Mouse (Mus musculus): ENCODE data around the gene Rad9a.

DNA sequence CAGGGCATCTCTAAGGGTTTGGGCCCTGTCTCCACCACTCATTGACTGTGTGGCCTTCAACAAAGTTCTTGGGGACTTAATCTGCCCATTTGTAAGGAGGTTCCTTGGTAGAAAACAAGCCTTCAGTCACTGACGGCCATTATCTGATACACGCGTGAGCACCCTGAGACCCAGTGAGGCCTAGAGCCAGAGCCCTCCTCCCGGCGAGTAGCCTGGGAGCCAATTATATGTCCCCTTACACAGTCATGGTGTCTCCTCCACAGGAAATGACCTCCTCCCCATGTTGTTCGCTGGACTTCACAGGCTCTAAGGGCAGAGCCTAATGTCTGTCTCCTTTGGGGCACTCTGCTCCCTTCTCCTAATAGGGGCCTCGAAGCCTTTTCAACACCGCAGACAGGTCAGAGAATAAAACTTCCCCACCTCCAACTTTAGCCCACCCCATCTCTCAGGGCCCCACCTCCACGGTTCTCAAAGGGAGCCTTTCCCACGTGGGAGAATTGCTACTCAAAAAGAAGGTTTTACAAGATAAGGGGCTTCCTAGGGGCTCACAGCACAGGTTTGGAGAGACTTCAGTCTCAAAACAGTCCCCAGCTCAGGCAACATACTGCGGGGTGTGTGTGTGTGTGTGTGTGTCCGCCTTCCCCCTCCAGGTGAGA is 55.0 kb downstream of the Rad9a start:
- TF ChIP-seq POLR2A (IDR thresholded peaks at IDR 0.05; ENCODE audit: insufficient read length, low read depth), result no peak
- no peak for TF ChIP-seq TCF3 (IDR thresholded peaks at IDR 0.05; ENCODE audit: insufficient read length, low read depth)
- TF ChIP-seq TCF12 (IDR thresholded peaks at IDR 0.05; ENCODE audit: insufficient read depth, poor library complexity, severe bottlenecking), result no peak
- TF ChIP-seq CEBPB (IDR thresholded peaks at IDR 0.05; ENCODE audit: insufficient read depth, poor library complexity, severe bottlenecking), result no peak
